Mouse (Mus musculus): Measurements from ENCODE around the gene Ncoa3. TPM values are rescaled to one million over a fixed set of nuclear protein-coding genes. Genes with fewer than 3 reads are reported as not detected.

The Ncoa3 gene
- polyA plus RNA-seq, 1 experiment from 2014 or later: 14.6 TPM

DNA sequence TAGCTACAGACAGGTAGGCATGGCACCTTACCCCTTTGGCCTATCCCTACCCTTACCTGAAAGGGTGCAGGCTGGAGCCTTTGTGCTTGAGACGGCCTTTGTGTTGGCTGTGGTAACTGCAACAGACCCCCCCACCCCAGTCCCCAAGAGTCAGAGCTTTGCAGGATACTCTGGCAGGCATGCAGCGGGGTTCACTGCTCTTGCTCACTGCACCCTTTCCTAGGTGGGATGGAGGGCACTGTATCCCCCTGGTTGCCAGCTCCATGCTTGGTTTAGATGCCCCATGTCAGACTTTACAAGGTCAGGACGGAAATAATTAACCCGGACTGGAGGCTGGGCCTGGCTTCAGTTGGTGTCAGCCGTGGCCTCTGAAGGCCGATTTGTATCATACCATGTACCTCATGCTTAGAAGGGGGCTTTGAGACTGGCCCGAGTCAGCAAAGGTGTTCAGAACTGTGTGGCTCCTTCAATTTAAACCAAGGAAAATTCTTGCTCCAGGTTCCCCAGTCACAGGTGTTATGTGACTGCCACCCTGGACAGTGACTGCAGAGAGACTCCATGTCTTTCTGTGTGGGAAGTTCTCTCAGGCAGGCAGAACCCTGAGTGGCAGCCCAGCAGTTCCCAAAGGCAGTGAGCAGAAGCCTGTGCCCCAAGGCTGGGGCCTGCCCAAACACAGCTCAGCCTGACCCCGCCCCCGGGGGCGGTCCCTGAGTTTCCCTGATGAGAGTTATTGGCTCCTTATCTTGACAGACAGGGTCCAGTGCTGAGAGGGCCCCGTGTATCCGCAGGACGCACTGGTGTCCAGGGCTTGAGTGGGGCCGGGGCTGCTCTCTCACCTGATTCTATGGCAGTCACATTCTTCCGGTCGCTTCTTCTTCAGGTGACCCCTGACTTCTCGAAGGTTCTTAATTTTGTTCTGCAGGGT, 87.8 kb downstream of the Ncoa3 start:
- Histone ChIP-seq H3K4me2 (ENCODE audit: low read length) (peak overlapping the region; percentile 25), H3K27me3 (ENCODE audit: insufficient read depth, low read length) (no peaks in the 10 kb centered on the region), H3K4me1 (replicated peaks; ENCODE audit: insufficient read depth, low read length) (peaks cover 18% of the 10 kb centered on the region), H3K4me3 (replicated peaks; ENCODE audit: low read depth, low read length) (no peak overlapping the region), H3K36me3 (ENCODE audit: insufficient read depth, low read length) (0 out of 2 replicates have a peak, but pooled peaks cover 3% of the 10 kb centered on the region), H3K9me3 (replicated peaks; ENCODE audit: low read length) (no peaks in the 10 kb centered on the region), H3K27ac (peak overlapping the region; percentile 71), H3K9ac (ENCODE audit: low read depth, low read length) (0 out of 2 replicates have a peak overlapping the region, but pooled peaks have one; percentile 23)
- DNase-seq (ENCODE audit: low spot score): peak; percentile 80
- peak; percentile 58; the same call in 1 of the 2 replicates for ATAC-seq (replicated peaks; ENCODE audit: low FRiP score, low read depth)
- TF ChIP-seq CTCF (IDR thresholded peaks at IDR 0.05; ENCODE audit: low read depth): no peak
- 47% methylated on average over 17 of the region's 17 CpGs for WGBS

DNA sequence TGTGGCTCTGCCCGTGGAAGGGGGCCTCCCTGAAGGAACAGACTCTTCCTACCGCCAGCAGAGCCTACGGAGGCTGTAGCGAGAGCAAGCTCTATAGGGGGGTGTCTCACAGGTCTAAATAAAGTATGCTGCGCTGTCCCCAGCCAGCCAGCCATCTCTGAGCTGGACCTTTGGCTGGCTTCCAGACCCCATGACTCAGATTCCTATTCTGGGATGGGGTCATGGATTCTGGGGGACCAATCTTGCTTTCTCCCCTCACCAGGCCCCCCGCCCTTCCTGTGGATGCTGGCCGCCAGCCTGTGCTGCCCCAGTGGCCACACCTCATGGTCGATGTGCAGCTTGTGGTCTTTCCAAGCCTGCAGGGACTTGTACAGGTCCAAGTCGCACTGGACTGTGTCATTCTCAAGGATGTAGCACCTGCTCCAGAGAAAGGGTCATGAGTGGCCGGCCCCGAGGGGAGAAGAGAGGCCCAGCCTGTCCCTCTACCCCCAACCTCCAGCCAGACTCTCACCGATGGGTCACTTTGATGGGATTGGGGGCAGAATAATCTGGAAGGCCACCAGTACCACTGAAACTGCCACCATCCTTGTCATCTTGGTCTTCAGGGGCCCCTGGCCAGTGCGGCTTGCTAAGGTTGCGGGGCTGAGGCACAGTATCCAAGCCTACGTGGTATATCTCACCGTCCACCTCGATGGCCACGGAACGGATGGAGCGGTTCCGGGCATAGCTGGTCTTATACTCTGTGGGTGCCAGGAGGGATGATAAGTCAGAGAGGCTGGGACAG, 88.7 kb downstream of the Ncoa3 start:
- H3K9ac ChIP-seq (ENCODE audit: low read depth, low read length): no peak overlapping the region
- H3K9me3 ChIP-seq (replicated peaks; ENCODE audit: low read length): no peaks in the 10 kb centered on the region
- TF ChIP-seq CTCF (IDR thresholded peaks at IDR 0.05; ENCODE audit: low read depth): no peak
- H3K27me3 ChIP-seq (ENCODE audit: insufficient read depth, low read length): no peaks in the 10 kb centered on the region
- 77% methylated on average over 21 of the region's 21 CpGs for WGBS
- peak overlapping the region; percentile 71 for H3K27ac ChIP-seq
- no peak overlapping the region for H3K4me3 ChIP-seq (replicated peaks; ENCODE audit: low read depth, low read length)
- peak overlapping the region; percentile 25 for H3K4me2 ChIP-seq (ENCODE audit: low read length)
- no peak; the same call in 1 of the 2 replicates for ATAC-seq (replicated peaks; ENCODE audit: low FRiP score, low read depth)
- H3K36me3 ChIP-seq (ENCODE audit: insufficient read depth, low read length): 0 out of 2 replicates have a peak, but pooled peaks cover 3% of the 10 kb centered on the region
- no peak for DNase-seq (ENCODE audit: low spot score)
- peaks cover 18% of the 10 kb centered on the region for H3K4me1 ChIP-seq (replicated peaks; ENCODE audit: insufficient read depth, low read length)

DNA sequence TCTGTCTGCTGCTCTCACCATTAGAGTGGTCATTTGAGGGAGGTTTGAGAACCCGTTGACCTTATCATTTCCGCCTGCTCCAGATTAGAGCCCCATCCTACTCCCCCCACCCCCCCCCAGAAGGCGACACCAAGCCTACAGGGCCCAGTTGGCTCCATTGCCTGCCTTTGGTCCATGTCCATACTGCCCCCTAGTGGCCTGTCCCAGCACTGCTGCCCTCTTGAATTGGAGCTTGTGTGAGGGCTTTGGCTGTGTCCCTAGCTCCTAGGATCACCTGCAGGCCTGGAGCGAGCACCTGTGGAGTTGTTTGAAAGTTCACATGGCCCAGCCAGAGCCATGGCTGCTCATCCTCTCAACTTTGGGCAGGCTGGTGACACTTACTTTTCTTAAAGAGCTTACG, 89.8 kb downstream of the Ncoa3 start:
- Histone ChIP-seq H3K4me1 (replicated peaks; ENCODE audit: insufficient read depth, low read length) (peaks cover 18% of the 10 kb centered on the region), H3K4me2 (ENCODE audit: low read length) (no peak overlapping the region), H3K9me3 (replicated peaks; ENCODE audit: low read length) (no peaks in the 10 kb centered on the region), H3K4me3 (replicated peaks; ENCODE audit: low read depth, low read length) (no peak overlapping the region), H3K9ac (ENCODE audit: low read depth, low read length) (no peak overlapping the region), H3K36me3 (ENCODE audit: insufficient read depth, low read length) (0 out of 2 replicates have a peak, but pooled peaks cover 3% of the 10 kb centered on the region), H3K27ac (no peak overlapping the region), H3K27me3 (ENCODE audit: insufficient read depth, low read length) (no peaks in the 10 kb centered on the region)
- TF ChIP-seq CTCF (IDR thresholded peaks at IDR 0.05; ENCODE audit: low read depth): peak; percentile 85
- DNase-seq (ENCODE audit: low spot score) (peak; percentile 77), ATAC-seq (replicated peaks; ENCODE audit: low FRiP score, low read depth) (no peak)
- WGBS: 68% methylated on average over 5 of the region's 5 CpGs

DNA sequence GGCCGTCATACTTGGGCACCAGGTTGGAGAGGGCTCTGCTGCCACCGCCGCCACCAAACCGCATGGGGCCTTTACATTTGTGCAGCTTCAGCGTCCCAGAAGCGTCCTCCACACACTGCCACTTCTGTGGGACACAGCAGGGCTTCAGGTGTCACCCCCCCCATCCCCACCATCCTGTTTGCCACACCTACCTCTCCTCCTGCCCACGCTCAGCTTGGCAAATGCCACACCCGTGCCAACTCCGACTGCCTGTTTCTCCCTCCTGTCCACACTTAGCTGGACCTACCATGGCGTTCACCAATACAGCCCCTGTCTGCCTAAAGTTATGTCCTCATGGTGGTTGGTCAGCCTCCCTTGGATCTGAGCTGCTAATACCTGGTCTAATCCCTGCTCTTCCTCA, 90.2 kb downstream of the Ncoa3 start:
- Histone ChIP-seq H3K9ac (ENCODE audit: low read depth, low read length) (no peak overlapping the region), H3K36me3 (ENCODE audit: insufficient read depth, low read length) (0 out of 2 replicates have a peak, but pooled peaks cover 3% of the 10 kb centered on the region), H3K4me1 (replicated peaks; ENCODE audit: insufficient read depth, low read length) (peaks cover 18% of the 10 kb centered on the region), H3K9me3 (replicated peaks; ENCODE audit: low read length) (no peaks in the 10 kb centered on the region), H3K4me2 (ENCODE audit: low read length) (no peak overlapping the region), H3K27me3 (ENCODE audit: insufficient read depth, low read length) (no peaks in the 10 kb centered on the region), H3K4me3 (replicated peaks; ENCODE audit: low read depth, low read length) (no peak overlapping the region), H3K27ac (no peak overlapping the region)
- DNase-seq (ENCODE audit: low spot score) (no peak), ATAC-seq (replicated peaks; ENCODE audit: low FRiP score, low read depth) (no peak)
- TF ChIP-seq CTCF (IDR thresholded peaks at IDR 0.05; ENCODE audit: low read depth): no peak
- 87% methylated on average over 10 of the region's 10 CpGs for WGBS

DNA sequence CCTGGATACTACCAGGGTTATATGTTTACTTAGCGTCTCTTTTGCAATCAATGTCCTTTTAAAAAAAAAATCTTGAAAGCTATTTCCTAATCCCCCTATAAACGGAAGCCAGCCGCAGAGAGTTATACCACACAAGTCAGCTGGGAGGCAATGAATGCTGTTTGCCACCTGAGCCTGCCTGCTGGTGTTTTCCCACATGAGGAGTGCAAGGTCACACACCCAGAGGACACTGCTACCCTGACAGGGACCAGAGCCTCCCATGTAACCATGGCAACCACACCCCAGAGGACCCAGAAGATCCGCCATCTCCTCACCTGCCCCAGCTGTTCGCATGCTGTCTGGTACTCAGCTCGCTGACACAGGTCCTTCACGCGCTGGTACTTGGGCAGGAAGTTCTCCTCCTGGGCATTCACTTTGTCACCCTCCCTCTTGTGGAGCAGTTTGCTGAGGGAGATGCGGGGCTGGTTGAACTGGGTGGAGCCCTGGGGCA, 91.2 kb downstream of the Ncoa3 start:
- Histone ChIP-seq H3K27me3 (ENCODE audit: insufficient read depth, low read length) (no peaks in the 10 kb centered on the region), H3K4me2 (ENCODE audit: low read length) (no peak overlapping the region), H3K9ac (ENCODE audit: low read depth, low read length) (no peak overlapping the region), H3K27ac (no peak overlapping the region), H3K9me3 (replicated peaks; ENCODE audit: low read length) (no peaks in the 10 kb centered on the region), H3K4me3 (replicated peaks; ENCODE audit: low read depth, low read length) (no peak overlapping the region), H3K36me3 (ENCODE audit: insufficient read depth, low read length) (0 out of 2 replicates have a peak, but pooled peaks cover 2% of the 10 kb centered on the region), H3K4me1 (replicated peaks; ENCODE audit: insufficient read depth, low read length) (peaks cover 18% of the 10 kb centered on the region)
- DNase-seq (ENCODE audit: low spot score) (no peak), ATAC-seq (replicated peaks; ENCODE audit: low FRiP score, low read depth) (no peak)
- no peak for TF ChIP-seq CTCF (IDR thresholded peaks at IDR 0.05; ENCODE audit: low read depth)
- WGBS: 78% methylated on average over 9 of the region's 9 CpGs

DNA sequence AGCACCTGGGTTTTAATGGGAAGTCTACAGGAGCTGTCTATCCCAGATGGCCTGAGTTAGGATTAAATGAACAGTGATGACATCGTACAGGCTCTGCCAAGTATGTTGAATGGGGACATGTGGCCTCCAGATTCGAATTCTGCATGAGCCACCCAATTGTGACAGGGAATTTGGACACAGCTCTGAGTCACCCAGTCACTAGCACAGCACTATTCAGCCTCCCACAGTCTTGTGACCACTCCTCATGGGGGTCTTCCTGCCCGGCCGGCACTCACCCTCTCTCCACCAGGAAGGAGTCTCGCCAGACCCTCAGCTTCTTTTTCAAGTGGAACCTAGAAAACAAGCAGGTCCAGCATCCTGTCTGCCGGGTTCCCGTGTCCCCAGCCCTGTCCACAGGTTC, 91.7 kb downstream of the Ncoa3 start:
- Histone ChIP-seq H3K4me3 (replicated peaks; ENCODE audit: low read depth, low read length) (no peak overlapping the region), H3K4me2 (ENCODE audit: low read length) (no peak overlapping the region), H3K9me3 (replicated peaks; ENCODE audit: low read length) (no peaks in the 10 kb centered on the region), H3K9ac (ENCODE audit: low read depth, low read length) (no peak overlapping the region), H3K36me3 (ENCODE audit: insufficient read depth, low read length) (no peaks in the 10 kb centered on the region), H3K4me1 (replicated peaks; ENCODE audit: insufficient read depth, low read length) (peaks cover 18% of the 10 kb centered on the region), H3K27me3 (ENCODE audit: insufficient read depth, low read length) (no peaks in the 10 kb centered on the region), H3K27ac (no peak overlapping the region)
- WGBS: 94% methylated on average over 7 of the region's 7 CpGs
- DNase-seq (ENCODE audit: low spot score) (no peak), ATAC-seq (replicated peaks; ENCODE audit: low FRiP score, low read depth) (no peak)
- no peak for TF ChIP-seq CTCF (IDR thresholded peaks at IDR 0.05; ENCODE audit: low read depth)

All from kidney, postnatal 0 days (tissue).